Mouse (Mus musculus) urinary bladder, postnatal 36 days (tissue): ENCODE results near the gene Nfyc.

Experiments
- DNase-seq, 2 experiments: peaks; one replicate each; pipeline ENCODE4 v3.0.0; 2022; ENCODE audit warnings: low spot score in 2 of 2, mixed read lengths in 1 of 2

Nfyc gene

GRCm38 (mm10) chr4:120831472-120831871 is at the start of gene Nfyc:
Gene Nfyc, minus strand, starts transcription at chr4:120831572.
- DNase-seq: no peak

GRCm38 (mm10) chr4:120880731-120881432 is 49.5 kb upstream of the Nfyc start:
- DNase-seq: no peak

GRCm38 (mm10) chr4:120879386-120879785 is 48.0 kb upstream of the Nfyc start:
- DNase-seq: no peak

- no peak for DNase-seq
These were observed 47.4 kb upstream of the Nfyc start for GRCm38 (mm10) chr4:120878728-120879127.

- DNase-seq: no peak
These were observed 44.6 kb upstream of the Nfyc start for GRCm38 (mm10) chr4:120875961-120876360.

- DNase-seq: no peak
These were observed 38.9 kb upstream of the Nfyc start for GRCm38 (mm10) chr4:120870262-120870748.

GRCm38 (mm10) chr4:120868988-120869387 is 37.6 kb upstream of the Nfyc start:
- DNase-seq: no peak

- DNase-seq: no peak
These were observed 36.9 kb upstream of the Nfyc start for GRCm38 (mm10) chr4:120868246-120868645.

- no peak for DNase-seq
These were observed 34.8 kb upstream of the Nfyc start for GRCm38 (mm10) chr4:120866211-120866610.

- DNase-seq: no peak
These were observed 28.5 kb upstream of the Nfyc start for GRCm38 (mm10) chr4:120859865-120860264.

- no peak for DNase-seq
These were observed 25.0 kb upstream of the Nfyc start for GRCm38 (mm10) chr4:120856376-120856775.

GRCm38 (mm10) chr4:120855360-120856060 is 24.1 kb upstream of the Nfyc start:
- DNase-seq: no peak

GRCm38 (mm10) chr4:120854588-120855319 is 23.4 kb upstream of the Nfyc start, which contains the start of gene Rims3:
Gene Rims3, plus strand, starts transcription at chr4:120854816.
- DNase-seq: peak in 1 of 2 experiments; percentile 7

- peak; percentile 48 to 58 for DNase-seq
These were observed 19.6 kb upstream of the Nfyc start for GRCm38 (mm10) chr4:120850946-120851345.

- DNase-seq: no peak
These were observed 18.1 kb upstream of the Nfyc start for GRCm38 (mm10) chr4:120849451-120849850.

GRCm38 (mm10) chr4:120848909-120849308 is 17.5 kb upstream of the Nfyc start:
- DNase-seq: no peak

- no peak for DNase-seq
These were observed 13.7 kb upstream of the Nfyc start for GRCm38 (mm10) chr4:120845098-120845497.

- DNase-seq: no peak
These were observed 13.2 kb upstream of the Nfyc start for GRCm38 (mm10) chr4:120844423-120845082.

- DNase-seq: no peak
These were observed 10.0 kb upstream of the Nfyc start for GRCm38 (mm10) chr4:120841342-120841741.

- no peak for DNase-seq
These were observed 605 bp downstream of the Nfyc start for GRCm38 (mm10) chr4:120830767-120831166.

- DNase-seq: no peak
These were observed 5.0 kb downstream of the Nfyc start for GRCm38 (mm10) chr4:120826418-120826817.
